Mouse (Mus musculus) kidney, adult 2 months (tissue): ENCODE results near the gene B4galt3. TPM values are rescaled to one million over a fixed set of nuclear protein-coding genes. Genes with fewer than 3 reads are reported as not detected.

Source experiments
- DNase-seq: peaks from one replicate; pipeline ENCODE4 v3.0.0; 2021
- H3K27ac ChIP-seq: fragments of 200-500 bp; 2 replicates; pipeline ENCODE4 v1.5.1; 2012; ENCODE audit warnings: low read depth, low read length, control low read depth, inconsistent platforms; ENCODE audit not compliant: insufficient read depth
- H3K27me3 ChIP-seq: fragments of 200-500 bp; replicated peaks from 2 replicates; pipeline ENCODE4 v1.6.1; 2012; ENCODE audit warnings: mild to moderate bottlenecking, moderate library complexity, low read length, inconsistent platforms; ENCODE audit not compliant: control insufficient read depth, insufficient read depth
- H3K36me3 ChIP-seq: fragments of 200-500 bp; 2 replicates; pipeline ENCODE4 v1.6.1; 2012; ENCODE audit warnings: mild to moderate bottlenecking, moderate library complexity, low read length, inconsistent platforms; ENCODE audit not compliant: control insufficient read depth, insufficient read depth
- H3K4me1 ChIP-seq: fragments of 200-500 bp; 2 replicates; pipeline ENCODE4 v1.6.1; 2011; ENCODE audit warnings: low read length; ENCODE audit not compliant: control insufficient read depth, insufficient read depth
- H3K4me3 ChIP-seq: fragments of 200-500 bp; 2 replicates; pipeline ENCODE4 v1.5.1; 2011; ENCODE audit warnings: mild to moderate bottlenecking, low read depth, low read length, control low read depth; ENCODE audit not compliant: insufficient read depth
- CTCF ChIP-seq: fragments of 200-500 bp; conservative IDR thresholded peaks from 2 replicates; pipeline ENCODE4 v1.5.1; 2011; ENCODE audit warnings: low read depth, mild to moderate bottlenecking, control low read depth, low read length, moderate library complexity, mixed read lengths; ENCODE audit not compliant: insufficient read depth, insufficient read length
- POLR2A ChIP-seq: fragments of 200-500 bp; IDR thresholded peaks from one replicate; pipeline ENCODE4 v1.6.1; 2011; ENCODE audit warnings: low read depth, low read length, control low read depth
- WGBS: fragments of 180-500 bp; shearing (Covaris S2); methylation state at CpG from one replicate; pipeline ENCODE4 v1.1.7; 2018; 5-methylcytosine and 5-hydroxymethylcytosine counted together
- polyA plus RNA-seq: library from polyadenylated mRNA; depleted of rRNA; stranded (reverse); fragments of >200 nt; gene quantifications from 2 replicates; pipeline ENCODE4 v1.2.3, GENCODE M21; 2012; rRNA removed

The B4galt3 gene
- 58.9 and 67.7 TPM in 2 replicates for polyA plus RNA-seq

GRCm38 (mm10) chr1:171269848-171270572 is at the start of gene B4galt3:
Gene B4galt3 (plus strand): TSS chr1:171270328.
- H3K4me3 ChIP-seq: peak within 1 kb of the TSS; percentile 91
- WGBS: 5% methylated on average over 36 of the region's 36 CpGs
- peak within 1 kb of the TSS; percentile 89 for H3K27ac ChIP-seq
- peak; percentile 97 for DNase-seq
- peaks cover 13% of the 10 kb centered on the region; the same call in 1 of the 2 replicates for H3K4me1 ChIP-seq
- TF ChIP-seq POLR2A: peak; percentile 96
- TF ChIP-seq CTCF: no peak
- H3K36me3 ChIP-seq: no peaks in the 10 kb centered on the region
- no peaks in the 10 kb centered on the region for H3K27me3 ChIP-seq

- TF ChIP-seq CTCF: peak; percentile 92
- TF ChIP-seq POLR2A: no peak
- Histone ChIP-seq H3K27me3 (no peaks in the 10 kb centered on the region), H3K4me3 (no peak overlapping the region), H3K4me1 (peaks cover 5% of the 10 kb centered on the region; the same call in 1 of the 2 replicates), H3K36me3 (no peaks in the 10 kb centered on the region), H3K27ac (no peak overlapping the region)
- WGBS: 3% methylated on average over 10 of the region's 10 CpGs
- DNase-seq: peak; percentile 89
Measured at GRCm38 (mm10) chr1:171220871-171221270, 49.3 kb upstream of the B4galt3 start.

- Histone ChIP-seq H3K4me3 (peak overlapping the region; percentile 87), H3K27me3 (no peaks in the 10 kb centered on the region), H3K4me1 (peaks cover 5% of the 10 kb centered on the region; the same call in 1 of the 2 replicates), H3K36me3 (no peaks in the 10 kb centered on the region), H3K27ac (no peak overlapping the region)
- 4% methylated on average over 22 of the region's 22 CpGs for WGBS
- TF ChIP-seq POLR2A (no peak), CTCF (no peak)
- no peak for DNase-seq
Measured at GRCm38 (mm10) chr1:171221281-171222193, 48.6 kb upstream of the B4galt3 start.

GRCm38 (mm10) chr1:171222238-171223155 is 47.6 kb upstream of the B4galt3 start, which contains the start of gene Tomm40l:
Gene Tomm40l (minus strand): TSS chr1:171222514.
- Histone ChIP-seq H3K27me3 (no peaks in the 10 kb centered on the region), H3K36me3 (no peaks in the 10 kb centered on the region), H3K27ac (peak within 1 kb of the TSS; percentile 54; the same call in 1 of the 2 replicates), H3K4me3 (peak within 1 kb of the TSS; percentile 87), H3K4me1 (peaks cover 5% of the 10 kb centered on the region; the same call in 1 of the 2 replicates)
- WGBS: 2% methylated on average over 28 of the region's 28 CpGs
- TF ChIP-seq CTCF (peak; percentile 41; the same call in 1 of the 2 replicates), POLR2A (no peak)
- DNase-seq: peak; percentile 99

GRCm38 (mm10) chr1:171223168-171223567 is 47.0 kb upstream of the B4galt3 start:
- DNase-seq: no peak
- Histone ChIP-seq H3K36me3 (no peaks in the 10 kb centered on the region), H3K4me1 (peaks cover 5% of the 10 kb centered on the region; the same call in 1 of the 2 replicates), H3K27me3 (no peaks in the 10 kb centered on the region), H3K27ac (no peak overlapping the region), H3K4me3 (no peak overlapping the region)
- no peak for TF ChIP-seq CTCF
- WGBS: 74% methylated on average over 6 of the region's 6 CpGs

- TF ChIP-seq CTCF: no peak
- no peak for TF ChIP-seq POLR2A
- WGBS: 71% methylated on average over 2 of the region's 2 CpGs
Measured at GRCm38 (mm10) chr1:171223796-171224195, 46.3 kb upstream of the B4galt3 start.

More at GRCm38 (mm10) chr1:171223796-171224195, 46.3 kb upstream of the B4galt3 start:
- Histone ChIP-seq H3K4me1 (peaks cover 5% of the 10 kb centered on the region; the same call in 1 of the 2 replicates), H3K36me3 (no peaks in the 10 kb centered on the region), H3K27me3 (no peaks in the 10 kb centered on the region), H3K4me3 (no peak overlapping the region), H3K27ac (no peak overlapping the region)
- DNase-seq: peak; percentile 80
